Mouse (Mus musculus): ENCODE measurements around the gene Trak1. TPM values are rescaled to one million over a fixed set of nuclear protein-coding genes. Genes with fewer than 3 reads are reported as not detected.

The Trak1 gene
- total RNA-seq, 2 experiments from 2014 or later, result 203 to 207 TPM

DNA sequence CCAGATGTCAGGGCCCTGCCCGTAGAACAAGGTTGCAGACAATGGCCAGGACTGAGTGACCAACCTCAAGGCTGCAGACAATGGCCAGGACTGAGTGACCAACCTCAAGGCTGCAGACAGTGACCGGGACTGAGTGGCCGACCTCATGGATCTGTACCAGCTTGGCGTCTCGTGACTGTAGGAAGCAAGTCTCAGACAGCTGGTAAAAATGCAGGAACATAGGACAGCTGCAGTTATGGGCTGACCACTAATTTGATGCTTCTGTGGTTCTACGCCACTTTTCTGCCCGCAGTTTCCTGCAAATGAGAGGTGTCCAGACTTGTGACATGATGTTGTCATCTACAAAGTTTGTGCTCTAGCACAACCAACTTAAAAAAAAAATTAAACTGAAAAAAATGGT lies 4.1 kb upstream of the Trak1 start:
- DNase-seq, result no peak

DNA sequence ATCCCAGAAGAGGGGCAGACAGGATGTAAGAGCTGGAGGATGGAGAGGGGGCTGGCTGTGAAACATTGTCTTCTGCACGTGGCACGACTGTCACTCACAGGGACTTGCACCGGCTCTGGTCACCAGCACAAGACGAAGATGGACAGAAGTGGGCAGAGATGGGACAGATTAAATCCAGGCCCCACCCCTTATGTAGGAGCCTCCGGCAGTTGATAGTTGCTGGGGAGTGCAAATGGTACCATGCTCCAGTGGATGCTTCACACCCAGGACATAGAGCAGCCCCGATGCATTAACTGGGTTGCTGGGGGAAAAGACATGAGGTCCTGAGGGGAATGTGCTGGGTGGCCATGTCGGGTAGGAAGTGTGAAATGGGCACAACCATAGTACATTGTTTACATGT lies 2.1 kb upstream of the Trak1 start:
- no peak for DNase-seq

DNA sequence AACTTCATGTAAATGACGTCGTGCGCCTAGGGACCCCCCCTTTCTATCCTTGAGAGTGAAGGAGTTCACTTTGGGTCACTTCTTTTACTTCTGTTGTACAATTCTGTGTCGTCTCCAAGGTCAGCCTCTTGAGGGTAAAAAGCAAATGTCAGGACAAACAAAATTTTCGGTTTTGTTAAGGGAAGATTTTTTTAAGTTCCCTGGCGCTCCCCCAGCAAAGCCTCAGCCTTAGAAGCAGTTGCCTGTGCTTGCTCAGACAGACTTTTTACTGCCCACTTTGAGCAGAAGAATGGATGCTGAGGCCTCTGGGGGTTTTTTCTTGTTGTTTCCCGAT lies 730 bp downstream of the Trak1 start:
- DNase-seq, result no peak

DNA sequence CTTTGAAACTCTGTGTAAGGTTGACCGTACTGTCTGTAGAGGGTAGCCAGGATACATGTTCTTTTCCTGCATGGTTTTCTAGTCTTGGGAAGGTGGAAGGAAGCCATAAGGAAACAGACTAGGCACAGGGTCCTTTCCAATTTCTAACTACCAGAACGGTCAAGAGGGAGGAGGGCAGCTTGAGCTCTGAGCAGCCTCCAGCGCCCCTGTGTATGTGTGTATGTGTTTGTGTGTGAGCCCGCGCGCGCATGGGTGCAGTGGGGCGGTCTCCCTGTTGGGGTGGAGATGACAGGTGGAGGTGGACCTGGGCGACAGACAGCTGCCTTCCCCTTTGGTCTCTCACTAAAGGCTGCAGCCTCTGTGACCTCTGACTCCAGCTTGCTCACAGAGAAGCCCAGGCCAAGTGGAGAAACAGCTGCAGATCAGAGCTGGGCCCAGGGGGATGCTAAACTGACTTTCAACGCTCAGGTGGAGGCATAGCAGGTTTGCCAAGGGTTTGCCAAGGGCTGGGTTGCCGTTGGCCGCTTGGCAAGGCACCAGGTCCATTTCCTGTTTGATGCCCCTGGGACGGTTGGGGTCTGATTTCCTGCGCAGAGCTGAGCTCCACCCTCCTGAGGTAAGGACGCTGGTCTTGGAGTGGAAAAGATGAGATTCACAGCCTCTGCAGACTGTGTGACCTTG lies 1.2 kb downstream of the Trak1 start:
- DNase-seq, result peak; percentile 57

DNA sequence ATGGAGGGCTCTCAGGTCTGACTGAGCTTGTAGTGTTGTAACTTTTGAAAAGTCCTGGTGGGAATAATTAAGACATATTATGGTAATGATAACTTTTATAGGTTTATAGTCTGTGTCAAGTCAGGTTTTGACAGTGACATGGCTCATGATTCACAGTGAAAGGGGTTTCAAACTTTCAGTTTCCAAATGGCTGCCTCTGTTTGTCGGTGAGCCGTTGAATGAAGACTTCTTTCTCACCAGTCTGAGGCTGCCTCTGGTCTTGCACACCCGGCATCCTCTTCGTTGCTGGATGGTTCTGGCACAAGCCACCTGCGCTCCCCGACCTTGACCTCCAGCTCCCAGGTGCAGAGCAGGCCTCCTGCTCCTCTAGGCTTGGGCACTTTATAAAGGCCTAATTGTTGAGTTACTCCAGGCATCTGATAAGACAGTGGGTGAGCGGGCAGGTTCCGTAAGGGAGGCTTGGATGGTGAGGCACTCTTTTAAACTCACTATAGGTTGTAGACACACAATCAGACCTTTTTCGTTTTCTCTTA lies 2.0 kb downstream of the Trak1 start:
- DNase-seq, result peak; percentile 1

DNA sequence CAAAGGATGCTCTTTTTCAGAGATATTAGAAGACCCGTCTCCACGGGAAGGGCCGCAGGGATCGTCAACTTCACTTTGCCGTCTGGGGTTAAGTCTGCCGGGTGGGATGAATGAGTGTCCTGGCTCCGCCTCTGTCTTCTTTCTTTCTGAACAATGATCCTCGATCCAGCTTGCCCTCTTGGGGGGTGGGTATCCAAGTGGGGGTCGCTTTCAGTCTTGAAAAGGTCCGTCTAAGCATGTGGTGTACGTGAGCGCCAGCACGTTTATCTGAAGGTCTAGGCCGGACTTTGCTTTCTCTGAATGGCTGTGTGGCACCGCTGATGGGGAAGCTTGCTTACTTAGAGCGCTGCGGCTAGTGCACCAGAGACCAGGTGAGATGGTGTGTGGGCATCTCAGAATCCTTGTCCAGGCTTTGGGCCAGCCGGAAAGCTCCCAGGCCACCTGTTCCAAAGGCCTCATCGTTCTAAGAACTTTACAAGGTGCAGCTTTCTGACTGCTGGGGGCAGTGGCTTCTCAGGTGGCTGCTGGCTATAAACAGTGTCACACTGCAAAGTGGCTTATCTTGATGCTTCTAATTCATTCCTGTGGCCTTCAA lies 2.8 kb downstream of the Trak1 start:
- no peak for DNase-seq

DNA sequence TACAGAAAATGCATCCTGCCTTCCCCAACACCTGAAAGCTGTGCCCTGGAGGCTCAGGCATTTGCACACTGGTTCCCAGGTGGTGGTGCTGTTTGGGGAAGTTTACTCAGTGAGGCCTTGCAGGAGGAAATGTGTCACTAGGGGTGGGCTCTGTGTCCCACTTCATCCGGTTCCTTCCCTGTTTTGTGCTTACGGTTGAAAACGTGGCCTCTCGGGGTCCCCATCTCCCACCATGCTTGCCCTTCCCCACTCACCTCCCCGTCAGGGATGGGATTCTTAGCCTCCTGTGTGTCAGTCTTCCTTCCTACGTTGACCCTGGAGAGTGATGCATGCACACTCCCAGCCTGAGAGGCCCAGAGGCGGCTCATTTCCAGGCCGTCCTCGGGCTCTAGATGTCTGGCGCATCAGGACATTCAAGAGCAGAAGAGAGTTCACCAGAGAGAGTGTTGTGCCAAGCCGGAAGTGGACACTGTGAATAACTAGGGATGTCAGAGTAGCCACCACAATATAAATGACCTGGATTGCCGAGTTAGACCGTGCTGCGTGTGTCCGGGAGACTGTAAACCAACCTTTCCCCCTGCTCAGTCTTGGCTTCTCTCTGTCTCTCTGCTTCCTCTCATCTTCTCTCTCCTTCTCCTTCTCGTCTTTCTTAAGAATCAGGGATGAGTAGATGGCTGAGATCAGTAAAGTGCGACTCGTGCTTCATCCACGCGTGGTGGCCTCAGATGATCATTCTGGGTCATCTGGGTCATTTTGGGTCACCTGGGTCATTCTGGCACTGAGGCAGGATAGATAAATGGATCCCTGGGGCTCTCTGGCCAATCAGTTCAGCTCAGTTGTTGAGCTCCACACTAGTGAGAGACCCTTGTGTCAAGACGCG lies 4.0 kb downstream of the Trak1 start:
- DNase-seq, result no peak

DNA sequence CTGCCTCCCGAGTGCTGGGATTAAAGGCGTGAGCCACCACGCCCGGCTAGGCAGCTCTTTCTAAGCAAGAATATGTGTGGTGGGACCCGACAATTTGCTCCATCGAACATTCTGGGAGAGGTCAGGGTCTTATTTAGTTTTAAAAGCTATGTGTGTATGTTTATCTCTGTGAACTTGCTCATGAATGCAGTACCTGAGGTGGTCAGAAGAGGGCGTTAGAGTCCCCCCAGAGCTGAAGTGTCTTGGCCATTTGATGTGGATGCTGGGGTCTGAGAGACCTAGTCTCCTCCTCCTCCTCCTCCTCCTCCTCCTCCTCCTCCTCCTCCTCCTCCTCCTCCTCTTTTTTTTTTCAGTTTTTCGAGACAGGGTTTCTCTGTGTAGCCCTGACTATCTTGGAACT lies 5.2 kb downstream of the Trak1 start:
- no peak for DNase-seq

DNA sequence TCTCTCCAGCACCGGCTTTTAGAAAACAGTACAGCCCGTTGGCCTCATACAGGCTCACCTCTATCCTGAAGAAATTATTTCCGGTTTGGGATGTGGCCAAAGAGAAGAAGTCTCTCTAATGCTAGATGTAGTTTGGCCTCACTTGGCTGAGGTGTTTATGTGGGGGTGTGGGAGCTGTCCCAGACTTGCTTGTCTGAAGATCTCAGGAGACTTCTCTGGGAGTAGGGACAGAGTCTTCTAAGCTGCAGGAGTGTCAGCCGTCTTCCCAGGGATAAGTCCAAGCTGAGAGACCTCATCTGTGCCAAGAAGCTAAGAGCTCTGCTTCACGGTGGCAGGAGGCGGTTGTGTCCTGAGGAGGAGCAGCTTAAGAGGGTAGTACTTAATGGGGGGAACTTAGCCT lies 5.8 kb downstream of the Trak1 start:
- DNase-seq, result no peak

DNA sequence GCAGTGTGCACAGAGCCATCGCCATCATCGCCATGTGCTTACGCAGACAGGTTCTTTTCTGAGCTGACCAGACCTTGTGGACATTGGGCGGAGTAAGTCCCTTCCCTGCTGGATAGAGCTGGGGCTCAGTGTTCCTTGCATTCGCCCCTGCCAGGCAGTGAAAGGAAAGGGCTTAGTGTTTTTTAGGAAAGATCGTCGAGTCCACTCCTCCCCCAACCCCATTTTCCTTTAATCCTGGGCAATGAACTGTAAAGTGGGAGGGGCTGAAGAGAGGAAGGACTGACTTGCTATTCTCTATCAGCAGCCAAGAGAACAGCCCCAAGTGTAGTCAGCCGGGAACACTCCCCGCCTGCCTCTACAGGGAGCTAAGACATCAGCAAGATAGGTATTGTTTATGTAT lies 6.4 kb downstream of the Trak1 start:
- DNase-seq, result no peak

DNA sequence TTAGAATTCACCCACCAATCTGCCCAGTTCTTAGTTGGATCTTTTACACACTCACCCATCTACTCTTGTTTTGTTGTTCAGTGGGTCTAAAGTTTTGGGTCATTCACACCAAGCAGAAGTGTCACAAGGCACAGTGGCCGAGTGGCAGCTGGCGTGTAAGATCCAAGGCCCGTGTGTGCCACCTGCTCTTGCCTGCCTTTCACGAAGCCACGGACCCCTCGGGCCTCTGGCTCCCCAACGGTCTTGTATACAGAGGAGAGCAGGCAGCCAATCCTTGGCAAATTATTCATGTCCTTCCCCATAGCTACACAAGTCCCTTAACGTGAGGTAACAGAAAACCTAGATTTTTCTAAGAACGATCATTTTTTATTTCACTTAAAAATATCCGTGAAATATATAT lies 7.2 kb downstream of the Trak1 start:
- no peak for DNase-seq

DNA sequence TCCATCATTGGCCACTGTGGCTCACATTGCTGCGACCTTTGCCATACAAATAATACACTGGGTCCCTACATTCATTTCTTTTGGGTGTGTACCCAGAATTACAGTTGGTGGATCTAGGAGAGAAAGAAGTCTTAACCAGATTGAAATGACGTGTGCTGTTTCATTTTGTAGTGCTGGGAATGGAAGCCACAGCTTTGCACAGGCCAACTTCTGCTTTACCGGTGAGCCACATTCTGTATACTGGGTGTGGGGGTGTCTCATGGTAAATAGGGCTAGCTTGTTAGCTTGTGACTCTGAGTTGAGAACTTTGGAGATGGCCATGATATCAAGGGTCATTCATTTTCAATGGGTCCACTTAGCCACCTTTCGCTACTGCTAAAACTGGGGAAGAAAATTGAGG lies 8.2 kb downstream of the Trak1 start:
- no peak for DNase-seq

DNA sequence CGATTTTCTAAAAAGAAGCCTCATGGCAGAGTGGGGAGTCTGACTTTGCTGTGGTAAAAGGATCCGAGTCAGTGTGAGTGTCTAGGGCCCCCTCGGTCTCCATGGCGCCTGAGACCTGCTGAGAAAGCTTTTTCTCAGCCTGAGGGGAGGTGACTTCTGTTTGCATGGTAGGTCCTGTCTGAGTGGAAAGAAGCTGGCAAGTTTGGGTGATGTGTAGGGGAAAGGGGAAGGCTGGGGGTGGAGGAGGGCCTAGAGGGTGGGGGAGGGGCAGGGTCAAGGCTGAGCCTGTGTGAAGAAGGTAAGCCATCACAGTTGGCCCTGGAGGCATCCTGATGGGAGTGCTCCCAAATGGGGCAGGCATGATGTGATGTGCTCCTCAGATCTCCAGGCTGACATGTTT lies 12.0 kb downstream of the Trak1 start:
- no peak for DNase-seq

DNA sequence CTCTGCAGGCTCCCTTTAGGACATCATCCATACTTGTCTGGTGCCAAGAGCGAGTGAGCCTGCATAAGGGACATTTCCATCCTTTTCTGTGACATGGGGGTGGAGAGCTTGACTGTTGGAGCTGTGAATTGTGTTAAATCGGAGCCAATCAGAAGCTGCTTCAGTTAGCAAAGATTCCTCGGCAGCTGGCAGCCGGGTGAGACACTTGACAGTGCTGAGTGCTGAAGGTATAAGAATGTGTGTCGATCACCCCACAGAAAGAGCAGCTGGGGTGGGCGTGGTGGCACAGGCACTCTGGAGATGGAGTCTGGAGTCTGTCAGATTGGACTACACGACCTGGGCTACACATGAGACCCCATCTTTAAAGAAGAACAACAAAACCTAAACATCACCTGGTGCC lies 13.2 kb downstream of the Trak1 start:
- no peak for DNase-seq

DNA sequence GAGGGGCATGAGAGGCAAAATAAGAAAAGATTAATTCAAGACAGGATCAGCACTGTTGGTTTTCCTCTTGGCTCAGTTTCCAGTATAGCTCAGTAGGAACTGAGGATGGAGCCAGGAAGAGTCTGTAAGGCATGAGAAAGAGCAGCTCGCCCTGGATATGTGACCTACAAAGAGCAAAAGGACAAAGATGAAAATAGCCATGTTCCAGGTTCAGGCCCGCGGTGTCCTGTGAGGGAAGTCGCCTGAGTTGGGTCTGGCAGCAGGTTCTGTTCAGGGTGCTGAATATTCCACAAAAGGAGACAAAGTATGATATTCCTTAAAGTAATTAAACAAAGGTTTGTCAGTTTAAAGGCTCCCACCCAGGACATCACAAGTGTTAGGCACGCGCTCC lies 14.5 kb downstream of the Trak1 start:
- no peak for DNase-seq

DNA sequence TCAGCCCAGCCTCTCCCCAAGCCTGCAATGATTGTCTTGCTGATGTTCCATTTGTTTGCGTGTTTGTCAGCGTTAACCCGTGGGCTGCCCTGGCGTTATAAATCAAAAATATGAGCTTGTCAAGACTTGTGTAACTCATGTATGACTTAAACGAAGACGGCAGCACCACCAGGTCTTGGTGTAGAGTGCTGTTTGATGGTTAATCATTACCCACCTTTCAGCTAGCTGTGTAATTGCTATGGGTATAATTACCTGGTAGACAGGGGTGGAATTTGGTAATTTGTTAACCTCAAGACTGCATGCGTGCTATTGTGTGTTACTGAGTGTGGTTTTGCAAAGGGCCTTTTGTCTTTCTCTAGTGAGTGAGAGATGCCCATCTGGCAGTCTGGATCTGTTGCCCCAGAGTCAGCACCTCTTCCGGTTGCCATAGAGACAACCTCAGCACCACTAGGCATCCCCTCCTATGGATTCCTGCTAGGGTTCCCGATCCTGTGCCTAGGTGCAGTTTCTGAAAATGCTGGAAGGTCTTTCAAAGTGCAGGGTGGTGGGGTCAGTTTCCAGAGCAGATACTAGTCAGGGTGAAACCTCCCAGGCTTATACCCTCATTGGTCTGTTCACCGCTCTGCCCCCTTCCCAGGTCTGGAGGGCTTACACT lies 15.1 kb downstream of the Trak1 start:
- DNase-seq, result no peak

DNA sequence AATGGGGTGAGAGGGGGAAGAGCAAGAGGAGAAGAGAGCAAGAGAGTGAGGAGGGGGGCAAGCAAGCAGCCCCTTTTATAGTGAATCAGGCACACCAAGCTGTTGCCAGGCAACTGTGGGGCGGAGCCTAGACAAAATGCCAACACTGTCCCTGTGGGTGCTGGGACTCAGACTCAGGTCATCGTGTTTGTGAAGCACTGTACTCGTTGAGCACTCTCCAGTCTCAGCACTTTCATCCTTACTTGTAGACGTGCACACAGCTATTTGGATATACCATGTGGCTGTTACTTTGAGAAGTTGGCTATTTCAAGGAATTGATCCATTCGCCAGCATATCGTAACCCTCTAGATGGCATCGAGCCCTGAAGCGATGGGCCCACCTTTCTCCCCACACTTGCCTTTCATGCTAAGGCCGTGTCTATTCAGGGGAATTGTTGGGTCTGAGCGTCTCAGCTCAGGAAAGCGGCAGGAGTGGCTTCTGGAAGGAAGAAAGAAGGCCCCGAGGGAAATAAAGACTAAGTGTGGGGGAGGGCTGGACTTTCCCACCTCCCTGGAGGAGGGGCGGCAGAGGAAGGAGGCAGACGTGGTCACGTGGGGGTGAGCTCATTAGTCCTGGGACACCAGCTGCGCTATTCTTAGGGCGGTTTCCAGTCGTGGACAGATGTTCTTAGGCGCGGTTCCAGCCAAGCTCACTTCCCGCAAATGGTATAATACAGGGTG lies 16.5 kb downstream of the Trak1 start:
- DNase-seq, result peak; percentile 85

DNA sequence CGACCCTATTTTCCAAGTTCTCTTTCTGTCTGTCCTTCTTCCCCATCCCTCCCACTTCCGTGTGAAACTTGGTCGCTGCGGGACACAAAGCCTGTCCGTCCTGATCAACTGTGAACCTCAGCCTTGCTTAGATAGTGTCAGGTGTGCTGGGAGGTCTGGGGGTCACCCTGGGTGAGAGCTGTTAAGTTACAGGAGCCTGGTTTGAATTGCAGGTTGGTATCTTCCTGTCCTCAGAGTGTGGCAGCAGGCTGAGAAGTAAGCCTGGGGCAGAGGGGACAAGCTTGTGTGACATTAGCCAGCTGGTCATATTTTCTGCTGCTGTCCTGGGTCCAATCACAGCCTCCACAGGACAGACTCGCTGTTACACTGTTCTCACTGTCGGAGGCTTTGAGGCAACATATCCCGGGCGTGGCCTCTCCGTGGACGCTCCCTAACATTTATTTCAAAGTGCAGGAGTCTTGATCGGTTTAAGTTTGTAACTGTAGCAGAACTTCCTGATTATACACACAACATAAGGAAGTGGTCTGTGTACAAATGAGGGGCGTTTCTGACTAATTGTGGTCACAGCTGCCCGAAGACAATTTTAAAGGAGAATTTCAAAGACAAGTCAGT lies 17.3 kb downstream of the Trak1 start:
- no peak for DNase-seq

DNA sequence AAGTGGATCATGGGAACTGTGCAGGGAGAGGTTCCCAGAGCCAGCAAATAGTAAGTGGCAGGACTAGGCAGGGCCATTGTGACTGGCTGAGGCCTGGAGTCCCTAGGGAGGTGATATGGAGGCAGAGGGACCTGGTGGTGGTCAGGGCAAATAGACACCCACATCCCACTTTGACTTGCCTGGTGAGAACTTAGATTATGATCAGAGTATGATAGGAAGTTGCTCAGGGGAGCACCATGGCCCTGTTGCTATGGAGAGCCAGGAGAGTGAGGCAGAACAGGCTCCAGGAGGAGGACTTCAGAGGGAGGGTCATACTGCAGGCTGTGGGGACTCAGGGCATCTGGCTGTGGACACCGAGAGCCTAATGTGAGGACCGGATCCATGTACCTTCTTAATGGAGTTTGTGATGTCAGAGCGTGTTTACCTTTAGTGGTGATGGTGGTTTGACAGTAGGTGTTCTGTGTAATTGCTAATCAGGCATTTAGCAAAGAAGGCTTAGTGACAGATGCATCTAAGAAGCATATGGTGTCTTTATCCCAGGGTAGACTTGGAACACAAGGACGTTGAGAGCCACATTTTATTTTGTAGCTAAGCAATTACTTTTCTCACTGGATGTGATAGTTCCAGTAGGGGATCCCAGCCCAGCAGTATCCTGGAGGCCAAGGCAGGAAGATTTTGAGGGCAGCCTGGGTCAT lies 18.7 kb downstream of the Trak1 start:
- no peak for DNase-seq

DNA sequence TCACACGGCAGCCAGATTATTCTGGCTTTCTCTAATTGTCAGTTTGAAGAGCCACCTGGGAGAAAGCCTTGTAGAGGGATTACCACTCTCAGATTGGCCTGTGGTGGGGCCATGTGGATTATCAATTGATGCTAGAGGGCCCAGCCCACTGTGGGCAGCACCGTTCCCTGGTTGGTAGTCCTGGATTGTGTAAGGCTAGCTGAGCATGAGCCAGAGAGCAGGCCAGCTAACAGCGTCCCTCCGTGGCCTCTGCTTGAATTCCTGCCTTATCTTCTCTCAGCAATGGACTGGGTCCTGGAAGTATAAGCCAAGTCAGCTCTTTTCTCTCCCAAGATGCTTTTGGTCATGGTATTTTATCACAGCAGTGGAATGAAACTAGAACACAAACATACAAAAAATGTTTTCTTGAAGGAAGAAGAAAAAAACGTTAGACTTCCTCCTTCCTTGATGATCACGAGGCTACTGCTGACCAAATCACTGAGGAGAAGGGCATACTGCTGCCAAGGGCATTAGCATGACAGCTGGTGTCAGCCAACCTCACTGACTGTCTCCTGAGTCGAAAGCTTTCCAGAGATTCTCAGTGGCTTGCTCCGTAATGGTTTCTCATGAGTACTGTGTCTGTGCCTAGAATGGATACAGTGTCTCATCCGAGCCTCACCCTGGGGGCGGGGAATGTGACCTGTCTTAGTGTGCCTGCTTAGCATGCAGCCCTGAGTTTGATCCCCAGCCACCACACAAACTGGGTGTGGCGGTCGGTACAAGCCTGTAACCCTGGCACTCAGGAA lies 19.5 kb downstream of the Trak1 start:
- DNase-seq, result peak; percentile 48

Data from gastrocnemius, postnatal 10 days (tissue).